Mouse (Mus musculus): ENCODE results near the gene Cobll1. TPM values are rescaled to one million over a fixed set of nuclear protein-coding genes. Genes with fewer than 3 reads are reported as not detected.

Cobll1 gene
- total RNA-seq, 1 experiment: 2.2 TPM

GRCm38 (mm10) chr2:65139606-65140329, 99.4 kb downstream of the Cobll1 start:
- no peak for DNase-seq (ENCODE audit: low read depth, low spot score)
- in situ Hi-C loops (cut with MboI; ENCODE audit: low sequenced_read_pairs in 2 of 2, unreplicated experiment in 2 of 2): loop anchor here (10.0 to 25.0 kb wide), 2 partner anchors 195 to 198 kb away; no protein-coding TSS in a partner anchor

GRCm38 (mm10) chr2:65138992-65139391, 100.2 kb downstream of the Cobll1 start:
- Histone ChIP-seq H3K36me3 (ENCODE audit: control insufficient read depth, insufficient read depth, low read length, poor library complexity, severe bottlenecking) (no peaks in the 10 kb centered on the region), H3K27ac (ENCODE audit: insufficient read depth, low read depth, low read length, poor library complexity, severe bottlenecking) (no peak overlapping the region), H3K9me3 (ENCODE audit: control insufficient read depth, insufficient read depth, low read depth, low read length) (no peaks in the 10 kb centered on the region), H3K4me1 (ENCODE audit: control insufficient read depth in 2 of 2, insufficient read depth in 2 of 2, low read length in 2 of 2, poor library complexity in 1 of 2) (no peaks in the 10 kb centered on the region), H3K9ac (ENCODE audit: insufficient read depth, low read depth, low read length, poor library complexity, severe bottlenecking) (no peak overlapping the region), H3K4me3 (ENCODE audit: insufficient read depth in 1 of 2, low read depth in 1 of 2, low read length in 2 of 2, poor library complexity in 1 of 2, severe bottlenecking in 1 of 2) (no peak overlapping the region)
- no peak for DNase-seq (ENCODE audit: low read depth, low spot score)
- in situ Hi-C loops (cut with MboI; ENCODE audit: low sequenced_read_pairs in 2 of 2, unreplicated experiment in 2 of 2): loop anchor here in 1 of 2 experiments (25.0 kb wide), 1 partner anchor 198 kb away; no protein-coding TSS in a partner anchor
- no peak for TF ChIP-seq ZC3H11A (IDR thresholded peaks at IDR 0.05; ENCODE audit: borderline replicate concordance, low read depth, low read length)
- no peak for TF ChIP-seq ZNF384 (IDR thresholded peaks at IDR 0.05; ENCODE audit: low read depth, low read length)
- no peak for TF ChIP-seq CHD2 (IDR thresholded peaks at IDR 0.05; ENCODE audit: low read depth, low read length)
- TF ChIP-seq HCFC1 (IDR thresholded peaks at IDR 0.05; ENCODE audit: borderline replicate concordance, insufficient read depth, low read length): no peak
- TF ChIP-seq MAFK (IDR thresholded peaks at IDR 0.05; ENCODE audit: insufficient read depth, low read depth, low read length): no peak

More at GRCm38 (mm10) chr2:65139606-65140329, 99.4 kb downstream of the Cobll1 start:
- Histone ChIP-seq H3K9me3 (ENCODE audit: control insufficient read depth, insufficient read depth, low read depth, low read length) (no peaks in the 10 kb centered on the region), H3K27ac (ENCODE audit: insufficient read depth, low read depth, low read length, poor library complexity, severe bottlenecking) (no peak overlapping the region), H3K9ac (ENCODE audit: insufficient read depth, low read depth, low read length, poor library complexity, severe bottlenecking) (no peak overlapping the region), H3K4me1 (ENCODE audit: control insufficient read depth in 2 of 2, insufficient read depth in 2 of 2, low read length in 2 of 2, poor library complexity in 1 of 2) (no peaks in the 10 kb centered on the region), H3K4me3 (ENCODE audit: insufficient read depth in 1 of 2, low read depth in 1 of 2, low read length in 2 of 2, poor library complexity in 1 of 2, severe bottlenecking in 1 of 2) (no peak overlapping the region), H3K36me3 (ENCODE audit: control insufficient read depth, insufficient read depth, low read length, poor library complexity, severe bottlenecking) (no peaks in the 10 kb centered on the region)
- TF ChIP-seq ZC3H11A (IDR thresholded peaks at IDR 0.05; ENCODE audit: borderline replicate concordance, low read depth, low read length) (no peak), CHD2 (IDR thresholded peaks at IDR 0.05; ENCODE audit: low read depth, low read length) (no peak), MAFK (IDR thresholded peaks at IDR 0.05; ENCODE audit: insufficient read depth, low read depth, low read length) (no peak), HCFC1 (IDR thresholded peaks at IDR 0.05; ENCODE audit: borderline replicate concordance, insufficient read depth, low read length) (no peak), ZNF384 (IDR thresholded peaks at IDR 0.05; ENCODE audit: low read depth, low read length) (no peak)

- in situ Hi-C loops (cut with MboI; ENCODE audit: low sequenced_read_pairs in 2 of 2, unreplicated experiment in 2 of 2): loop anchor here in 1 of 2 experiments (25.0 kb wide), 1 partner anchor 211 kb away; no protein-coding TSS in a partner anchor
- DNase-seq (ENCODE audit: low read depth, low spot score): no peak
Measured at GRCm38 (mm10) chr2:65126141-65126783, 112.9 kb downstream of the Cobll1 start.

GRCm38 (mm10) chr2:65123702-65124101, 115.5 kb downstream of the Cobll1 start:
- H3K4me1 ChIP-seq (ENCODE audit: control insufficient read depth in 2 of 2, insufficient read depth in 2 of 2, low read length in 2 of 2, poor library complexity in 1 of 2): no peaks in the 10 kb centered on the region
- no peaks in the 10 kb centered on the region for H3K36me3 ChIP-seq (ENCODE audit: control insufficient read depth, insufficient read depth, low read length, poor library complexity, severe bottlenecking)
- no peak overlapping the region for H3K9ac ChIP-seq (ENCODE audit: insufficient read depth, low read depth, low read length, poor library complexity, severe bottlenecking)
- in situ Hi-C loops (cut with MboI; ENCODE audit: low sequenced_read_pairs in 2 of 2, unreplicated experiment in 2 of 2): no loop called here
- no peaks in the 10 kb centered on the region for H3K9me3 ChIP-seq (ENCODE audit: control insufficient read depth, insufficient read depth, low read depth, low read length)
- no peak for DNase-seq (ENCODE audit: low read depth, low spot score)
- no peak overlapping the region for H3K27ac ChIP-seq (ENCODE audit: insufficient read depth, low read depth, low read length, poor library complexity, severe bottlenecking)
- no peak overlapping the region for H3K4me3 ChIP-seq (ENCODE audit: insufficient read depth in 1 of 2, low read depth in 1 of 2, low read length in 2 of 2, poor library complexity in 1 of 2, severe bottlenecking in 1 of 2)
- TF ChIP-seq ZNF384 (IDR thresholded peaks at IDR 0.05; ENCODE audit: low read depth, low read length): no peak
- no peak for TF ChIP-seq ZC3H11A (IDR thresholded peaks at IDR 0.05; ENCODE audit: borderline replicate concordance, low read depth, low read length)
- TF ChIP-seq CHD2 (IDR thresholded peaks at IDR 0.05; ENCODE audit: low read depth, low read length): no peak
- TF ChIP-seq MAFK (IDR thresholded peaks at IDR 0.05; ENCODE audit: insufficient read depth, low read depth, low read length): no peak
- TF ChIP-seq HCFC1 (IDR thresholded peaks at IDR 0.05; ENCODE audit: borderline replicate concordance, insufficient read depth, low read length): no peak

More at GRCm38 (mm10) chr2:65126141-65126783, 112.9 kb downstream of the Cobll1 start:
- H3K36me3 ChIP-seq (ENCODE audit: control insufficient read depth, insufficient read depth, low read length, poor library complexity, severe bottlenecking): no peaks in the 10 kb centered on the region
- H3K9me3 ChIP-seq (ENCODE audit: control insufficient read depth, insufficient read depth, low read depth, low read length): no peaks in the 10 kb centered on the region
- no peaks in the 10 kb centered on the region for H3K4me1 ChIP-seq (ENCODE audit: control insufficient read depth in 2 of 2, insufficient read depth in 2 of 2, low read length in 2 of 2, poor library complexity in 1 of 2)
- H3K4me3 ChIP-seq (ENCODE audit: insufficient read depth in 1 of 2, low read depth in 1 of 2, low read length in 2 of 2, poor library complexity in 1 of 2, severe bottlenecking in 1 of 2): no peak overlapping the region
- H3K9ac ChIP-seq (ENCODE audit: insufficient read depth, low read depth, low read length, poor library complexity, severe bottlenecking): no peak overlapping the region
- no peak for TF ChIP-seq CHD2 (IDR thresholded peaks at IDR 0.05; ENCODE audit: low read depth, low read length)
- TF ChIP-seq ZNF384 (IDR thresholded peaks at IDR 0.05; ENCODE audit: low read depth, low read length): no peak
- no peak for TF ChIP-seq MAFK (IDR thresholded peaks at IDR 0.05; ENCODE audit: insufficient read depth, low read depth, low read length)
- no peak for TF ChIP-seq HCFC1 (IDR thresholded peaks at IDR 0.05; ENCODE audit: borderline replicate concordance, insufficient read depth, low read length)
- TF ChIP-seq ZC3H11A (IDR thresholded peaks at IDR 0.05; ENCODE audit: borderline replicate concordance, low read depth, low read length): no peak
- H3K27ac ChIP-seq (ENCODE audit: insufficient read depth, low read depth, low read length, poor library complexity, severe bottlenecking): no peak overlapping the region

Data from ES-E14 (cell line).